Comparison of ENCODE assay signal across 33 mouse cellular contexts in the genomic region with DNA sequence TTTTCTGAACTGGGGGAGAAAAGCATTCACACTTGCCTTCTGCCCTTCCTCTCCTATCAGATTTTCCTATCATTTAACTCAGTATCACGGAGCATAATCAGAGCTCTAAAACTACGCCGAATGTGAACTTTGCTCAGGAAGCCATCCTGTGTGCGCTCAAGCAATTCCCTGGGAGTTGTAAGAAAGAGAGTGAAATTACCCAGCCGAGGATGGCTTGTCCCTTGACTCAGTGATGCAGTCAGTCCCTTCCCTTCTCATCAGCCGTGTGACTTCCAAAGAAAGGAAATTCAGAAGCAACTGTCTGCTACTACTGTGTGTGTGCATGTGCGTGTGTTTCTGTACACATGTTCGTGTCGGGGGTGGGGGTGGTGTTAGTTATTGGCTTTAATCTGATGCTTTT.
"Had no signal": no experiment of that assay in that cellular context is flagged by ENCODE, and none has a peak within 500 bp of the region (broad histone marks: within the 10 kb centered on the region; RNA-seq: fewer than 3 reads in every experiment).

No protein-coding gene starts in this region.

- DNase-seq: left cerebral cortex, postnatal 4 days; liver; liver, embryonic 13.5 days; liver, postnatal 0 days; lung, adult 18-20 months; lung, adult 2 months; lung, embryonic 14.5 days; lung, postnatal 10 days; lung, postnatal 14 days; lung, postnatal 36 days; lung, postnatal 4 days; midbrain, embryonic 14.5 days had no signal

- H3K4me3 ChIP-seq: limb, embryonic 10.5 days; limb, embryonic 12.5 days; limb, embryonic 13.5 days; limb, embryonic 15.5 days; liver, embryonic 12.5 days; liver, embryonic 13.5 days; liver, embryonic 15.5 days; lung, embryonic 15.5 days; megakaryocyte, embryonic 14.5 days; midbrain, embryonic 10.5 days; midbrain, embryonic 12.5 days; midbrain, embryonic 13.5 days; midbrain, embryonic 15.5 days; myocyte; neural tube, embryonic 12.5 days; neural tube, embryonic 13.5 days had no signal

- H3K4me1 ChIP-seq: limb, embryonic 15.5 days; liver, embryonic 12.5 days; liver, embryonic 13.5 days; liver, embryonic 15.5 days; lung, embryonic 15.5 days; megakaryocyte, embryonic 14.5 days; midbrain, embryonic 10.5 days; midbrain, embryonic 12.5 days; midbrain, embryonic 13.5 days; midbrain, embryonic 15.5 days; neural tube, embryonic 12.5 days; neural tube, embryonic 13.5 days had no signal

- H3K9ac ChIP-seq: limb, embryonic 12.5 days; limb, embryonic 13.5 days; limb, embryonic 15.5 days; liver, embryonic 12.5 days; liver, embryonic 13.5 days; liver, embryonic 14.5 days; liver, embryonic 15.5 days; liver, postnatal 0 days; lung, embryonic 14.5 days; lung, embryonic 15.5 days; midbrain, embryonic 12.5 days; midbrain, embryonic 13.5 days; midbrain, embryonic 15.5 days; neural tube, embryonic 12.5 days; neural tube, embryonic 13.5 days had no signal

- H3K9me3 ChIP-seq: limb, embryonic 10.5 days; limb, embryonic 12.5 days; limb, embryonic 13.5 days; limb, embryonic 15.5 days; liver, embryonic 12.5 days; liver, embryonic 13.5 days; liver, embryonic 15.5 days; lung, embryonic 15.5 days; midbrain, embryonic 10.5 days; midbrain, embryonic 12.5 days; midbrain, embryonic 13.5 days; midbrain, embryonic 15.5 days; neural tube, embryonic 12.5 days; neural tube, embryonic 13.5 days had no signal

- H3K36me3 ChIP-seq: limb, embryonic 10.5 days; limb, embryonic 12.5 days; limb, embryonic 13.5 days; limb, embryonic 15.5 days; liver, embryonic 12.5 days; liver, embryonic 13.5 days; liver, embryonic 15.5 days; lung, embryonic 15.5 days; midbrain, embryonic 10.5 days; midbrain, embryonic 12.5 days; midbrain, embryonic 13.5 days; midbrain, embryonic 15.5 days; neural tube, embryonic 12.5 days; neural tube, embryonic 13.5 days had no signal

- ATAC-seq: liver, embryonic 12.5 days; liver, postnatal 0 days; lung, postnatal 0 days; midbrain, embryonic 13.5 days; midbrain, embryonic 15.5 days; midbrain, embryonic 16.5 days had no signal

- H3K27ac ChIP-seq: limb, embryonic 10.5 days; limb, embryonic 12.5 days; limb, embryonic 13.5 days; limb, embryonic 15.5 days; liver, embryonic 12.5 days; liver, embryonic 13.5 days; liver, embryonic 14.5 days; liver, embryonic 15.5 days; lung, embryonic 15.5 days; macrophage; midbrain, embryonic 10.5 days; midbrain, embryonic 12.5 days; midbrain, embryonic 13.5 days; midbrain, embryonic 15.5 days; neural tube, embryonic 12.5 days; neural tube, embryonic 13.5 days had no signal

- H3K27me3 ChIP-seq: limb, embryonic 12.5 days; limb, embryonic 15.5 days; liver, embryonic 12.5 days; liver, embryonic 13.5 days; liver, embryonic 15.5 days; lung, embryonic 15.5 days; megakaryocyte, embryonic 14.5 days; midbrain, embryonic 12.5 days; midbrain, embryonic 13.5 days; midbrain, embryonic 15.5 days; neural tube, embryonic 12.5 days; neural tube, embryonic 13.5 days had no signal

- H3K4me2 ChIP-seq: limb, embryonic 12.5 days; limb, embryonic 13.5 days; limb, embryonic 15.5 days; liver, embryonic 11.5 days; liver, embryonic 12.5 days; liver, embryonic 13.5 days; liver, embryonic 15.5 days; lung, embryonic 14.5 days; lung, embryonic 15.5 days; midbrain, embryonic 11.5 days; midbrain, embryonic 12.5 days; midbrain, embryonic 13.5 days; midbrain, embryonic 15.5 days; neural tube, embryonic 12.5 days; neural tube, embryonic 13.5 days had no signal
